Mouse (Mus musculus) embryonic facial prominence, embryonic 13.5 days (tissue): ENCODE measurements around the gene Prim2. TPM values are rescaled to one million over a fixed set of nuclear protein-coding genes. Genes with fewer than 3 reads are reported as not detected.

Source experiments
- ATAC-seq: fragments of 200-750 bp; cut with Nextera tagmentation; 2 replicates; pipeline ENCODE4 v1.8.0; 2017; ENCODE audit warnings: low read depth; ENCODE audit not compliant: insufficient number of reproducible peaks, insufficient read depth, low FRiP score, low TSS enrichment
- H3K27ac ChIP-seq: fragments of 300-500 bp; sonication (generic); 2 replicates; pipeline ENCODE4 v1.5.1; 2015; ENCODE audit warnings: moderate library complexity, mild to moderate bottlenecking, inconsistent platforms
- H3K27me3 ChIP-seq: fragments of 300-500 bp; sonication (generic); 2 replicates; pipeline ENCODE4 v1.6.1; 2015; ENCODE audit warnings: mild to moderate bottlenecking, inconsistent platforms
- H3K36me3 ChIP-seq: fragments of 300-500 bp; sonication (generic); 2 replicates; pipeline ENCODE4 v1.6.1; 2015; ENCODE audit warnings: mild to moderate bottlenecking, inconsistent platforms
- H3K4me1 ChIP-seq: fragments of 300-500 bp; sonication (generic); 2 replicates; pipeline ENCODE4 v1.6.1; 2015; ENCODE audit warnings: inconsistent platforms
- H3K4me2 ChIP-seq: fragments of 300-500 bp; sonication (generic); 2 replicates; pipeline ENCODE4 v1.6.1; 2015; ENCODE audit warnings: moderate library complexity, mild to moderate bottlenecking, inconsistent platforms
- H3K4me3 ChIP-seq: fragments of 300-500 bp; sonication (generic); 2 replicates; pipeline ENCODE4 v1.5.1; 2015; ENCODE audit warnings: mild to moderate bottlenecking, inconsistent platforms
- H3K9ac ChIP-seq: fragments of 300-500 bp; sonication (generic); 2 replicates; pipeline ENCODE4 v1.6.1; 2015; ENCODE audit warnings: mild to moderate bottlenecking, inconsistent platforms
- H3K9me3 ChIP-seq: fragments of 300-500 bp; sonication (generic); 2 replicates; pipeline ENCODE4 v1.6.1; 2016; ENCODE audit warnings: inconsistent platforms
- WGBS: fragments of 180-500 bp; shearing (Covaris S2); methylation state at CpG from one replicate; pipeline ENCODE4 v1.1.7; 2015; ENCODE audit warnings: mixed read lengths; 5-methylcytosine and 5-hydroxymethylcytosine counted together
- polyA plus RNA-seq: library from polyadenylated mRNA; unstranded; fragments of >200 nt; fragmentation: Nextera tagmentation; extraction: Ambion mirVana; gene quantifications from 2 replicates; pipeline ENCODE4 v1.2.1, GENCODE M21; 2015

The Prim2 gene
- polyA plus RNA-seq, 1 experiment from 2014 or later: 44.6 TPM

DNA sequence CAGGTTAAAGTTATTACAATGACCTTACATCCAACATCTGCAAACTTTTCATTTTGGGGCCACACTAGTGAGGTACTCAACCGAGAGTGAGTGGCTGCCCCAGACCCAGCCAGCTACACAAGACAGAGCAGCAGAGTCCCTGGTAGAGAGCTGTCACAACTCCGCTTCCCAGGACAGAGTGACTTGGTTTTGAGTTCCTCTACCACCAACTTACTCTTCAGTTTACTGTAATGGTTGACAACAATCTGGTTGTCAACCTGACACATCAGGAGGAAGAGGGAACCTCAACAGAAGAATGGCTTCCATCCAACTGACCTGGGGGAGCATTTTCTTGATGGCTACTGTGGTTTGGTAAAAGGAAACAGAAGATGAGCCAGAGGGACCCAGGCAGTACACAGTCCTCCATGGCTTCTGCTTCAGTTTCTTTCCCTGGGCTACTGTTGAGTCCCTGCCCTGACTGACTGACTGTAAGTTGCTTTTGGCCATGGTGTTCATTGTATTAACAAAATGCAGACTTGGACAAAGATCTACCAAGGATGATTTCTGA is 134.4 kb downstream of the Prim2 start:
- ATAC-seq: no peak
- WGBS: 82% methylated on average over 2 of the region's 2 CpGs
- H3K4me2 ChIP-seq: no peak overlapping the region

DNA sequence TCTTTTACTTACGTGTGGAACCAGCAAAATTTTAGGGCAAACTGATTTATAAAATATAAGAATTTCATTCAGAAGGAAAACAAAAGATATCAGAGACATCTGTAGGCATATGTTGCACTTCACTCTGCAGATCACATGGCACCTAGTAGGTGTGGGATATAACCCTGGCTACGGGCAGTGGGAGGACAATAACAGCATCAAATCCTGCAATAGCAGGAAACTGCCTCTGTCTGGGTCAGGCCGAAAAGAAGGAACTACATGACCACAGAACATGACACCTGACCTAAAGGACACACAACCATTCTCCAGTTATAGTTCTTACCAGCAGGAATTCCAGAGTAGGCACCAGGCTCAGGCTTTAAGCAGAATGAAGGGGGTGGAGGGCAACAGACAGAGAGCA is 137.7 kb downstream of the Prim2 start:
- H3K27ac ChIP-seq: no peak overlapping the region
- H3K4me1 ChIP-seq: 0 out of 2 replicates have a peak, but pooled peaks cover 6% of the 10 kb centered on the region
- H3K36me3 ChIP-seq: no peaks in the 10 kb centered on the region
- 77% methylated on average over 3 of the region's 3 CpGs for WGBS
- no peaks in the 10 kb centered on the region for H3K27me3 ChIP-seq
- H3K9me3 ChIP-seq: no peaks in the 10 kb centered on the region
- H3K4me2 ChIP-seq: no peak overlapping the region
- H3K4me3 ChIP-seq: no peak overlapping the region
- ATAC-seq: no peak
- H3K9ac ChIP-seq: no peak overlapping the region

More for the DNA sequence above, 134.4 kb downstream of the Prim2 start:
- H3K9ac ChIP-seq: no peak overlapping the region
- H3K4me1 ChIP-seq: 0 out of 2 replicates have a peak, but pooled peaks cover 3% of the 10 kb centered on the region
- H3K4me3 ChIP-seq: no peak overlapping the region
- H3K27ac ChIP-seq: no peak overlapping the region
- H3K9me3 ChIP-seq: no peaks in the 10 kb centered on the region
- no peaks in the 10 kb centered on the region for H3K27me3 ChIP-seq
- H3K36me3 ChIP-seq: no peaks in the 10 kb centered on the region

DNA sequence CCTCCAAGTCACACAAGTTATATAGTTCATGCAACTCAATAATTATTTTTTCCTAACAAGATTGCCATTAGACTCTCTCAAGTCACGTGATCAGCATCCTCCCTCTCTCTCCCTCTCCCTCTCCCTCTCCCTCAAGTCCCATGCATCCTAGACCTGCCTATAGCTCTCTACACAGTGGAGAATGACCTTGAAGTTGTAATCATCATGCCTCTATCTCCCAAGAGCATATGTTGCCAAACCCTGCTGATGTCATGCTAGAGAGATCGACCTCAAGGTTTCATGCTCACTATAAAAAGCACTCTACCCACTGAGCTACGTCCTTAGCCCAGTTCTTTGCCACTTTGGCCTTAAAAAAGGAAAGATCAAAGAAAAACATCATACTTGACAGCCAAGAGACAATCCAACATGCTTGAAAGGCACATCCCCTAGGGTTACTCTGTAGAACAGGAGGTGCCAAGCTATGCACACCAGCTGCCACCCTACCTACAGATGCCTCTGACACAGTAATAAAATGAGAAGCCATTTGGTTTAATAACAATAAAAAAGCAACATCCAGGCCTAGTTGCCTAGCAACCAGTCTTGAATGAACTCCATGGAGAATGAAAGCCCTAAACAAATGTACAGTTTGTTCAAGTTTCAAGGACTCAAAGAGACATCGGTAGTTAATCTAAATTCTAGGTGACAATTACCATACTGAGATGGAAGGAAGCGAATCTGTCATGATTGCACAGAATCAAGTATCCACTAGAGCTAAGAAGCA is 138.3 kb downstream of the Prim2 start:
- H3K9ac ChIP-seq: no peak overlapping the region
- ATAC-seq: no peak
- 87% methylated on average over 5 of the region's 5 CpGs for WGBS
- H3K9me3 ChIP-seq: no peaks in the 10 kb centered on the region
- no peak overlapping the region for H3K4me2 ChIP-seq
- H3K36me3 ChIP-seq: no peaks in the 10 kb centered on the region
- H3K27me3 ChIP-seq: no peaks in the 10 kb centered on the region
- no peak overlapping the region for H3K27ac ChIP-seq
- no peak overlapping the region for H3K4me3 ChIP-seq
- 0 out of 2 replicates have a peak, but pooled peaks cover 6% of the 10 kb centered on the region for H3K4me1 ChIP-seq

DNA sequence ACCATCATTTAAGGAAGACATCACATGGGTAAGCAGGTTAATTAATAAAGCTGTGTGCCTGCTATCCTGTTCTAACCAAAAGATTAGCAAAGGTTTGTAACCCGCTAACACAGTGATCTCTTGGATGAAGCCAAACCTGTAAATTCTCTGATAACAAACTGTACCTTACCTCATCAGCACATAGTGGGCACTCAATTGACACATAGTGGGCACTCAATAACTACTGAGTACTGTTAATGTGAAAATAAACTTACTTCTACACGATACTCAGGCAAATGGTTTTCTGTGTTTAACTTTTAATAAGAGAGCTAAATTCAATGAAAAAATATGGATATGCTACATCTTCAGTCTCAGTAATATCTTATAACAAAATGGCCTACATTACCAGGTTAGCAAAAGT is 139.1 kb downstream of the Prim2 start:
- no peaks in the 10 kb centered on the region for H3K36me3 ChIP-seq
- H3K4me2 ChIP-seq: no peak overlapping the region
- H3K9ac ChIP-seq: no peak overlapping the region
- H3K4me3 ChIP-seq: no peak overlapping the region
- no peak overlapping the region for H3K27ac ChIP-seq
- H3K9me3 ChIP-seq: no peaks in the 10 kb centered on the region
- H3K4me1 ChIP-seq: 0 out of 2 replicates have a peak, but pooled peaks cover 6% of the 10 kb centered on the region
- H3K27me3 ChIP-seq: no peaks in the 10 kb centered on the region
- WGBS: 95% methylated on average over 2 of the region's 2 CpGs
- ATAC-seq: no peak

DNA sequence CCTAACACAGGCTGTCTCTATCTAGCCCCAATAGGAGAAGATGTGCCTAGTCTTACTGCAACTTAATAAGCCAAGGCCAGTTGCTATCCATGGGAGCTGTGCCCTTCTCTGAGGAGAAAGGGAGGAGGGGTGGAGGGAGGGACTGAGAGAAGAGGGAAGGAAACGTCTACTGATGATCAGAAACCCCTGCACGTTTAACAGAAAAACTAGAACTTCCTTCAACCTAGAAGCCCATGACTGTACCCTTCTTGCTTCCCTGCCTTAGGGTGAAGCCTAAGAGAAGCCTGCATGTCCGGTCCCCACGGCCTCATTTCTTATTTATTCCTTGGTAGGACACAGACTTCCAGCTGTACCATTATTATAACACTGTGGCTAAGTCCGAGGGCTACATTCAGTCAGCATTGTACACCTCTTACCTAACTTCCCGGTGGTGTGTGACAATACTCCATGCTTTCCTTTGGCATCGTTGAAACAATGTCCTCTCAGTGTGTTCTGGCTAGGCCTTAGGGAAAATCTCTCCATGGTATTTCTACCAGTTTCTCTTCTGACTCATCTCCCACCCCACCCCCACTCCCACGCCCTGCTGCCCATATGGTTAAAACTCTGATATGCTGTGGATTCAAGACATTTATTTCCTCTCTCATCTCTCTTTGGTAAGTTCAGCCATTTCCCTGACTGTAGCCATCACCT is 139.9 kb downstream of the Prim2 start:
- WGBS: 82% methylated on average over 8 of the region's 8 CpGs
- Histone ChIP-seq H3K4me1 (0 out of 2 replicates have a peak, but pooled peaks cover 6% of the 10 kb centered on the region), H3K27ac (no peak overlapping the region), H3K4me3 (no peak overlapping the region), H3K9ac (no peak overlapping the region), H3K9me3 (no peaks in the 10 kb centered on the region), H3K4me2 (no peak overlapping the region), H3K36me3 (no peaks in the 10 kb centered on the region), H3K27me3 (no peaks in the 10 kb centered on the region)
- no peak for ATAC-seq

DNA sequence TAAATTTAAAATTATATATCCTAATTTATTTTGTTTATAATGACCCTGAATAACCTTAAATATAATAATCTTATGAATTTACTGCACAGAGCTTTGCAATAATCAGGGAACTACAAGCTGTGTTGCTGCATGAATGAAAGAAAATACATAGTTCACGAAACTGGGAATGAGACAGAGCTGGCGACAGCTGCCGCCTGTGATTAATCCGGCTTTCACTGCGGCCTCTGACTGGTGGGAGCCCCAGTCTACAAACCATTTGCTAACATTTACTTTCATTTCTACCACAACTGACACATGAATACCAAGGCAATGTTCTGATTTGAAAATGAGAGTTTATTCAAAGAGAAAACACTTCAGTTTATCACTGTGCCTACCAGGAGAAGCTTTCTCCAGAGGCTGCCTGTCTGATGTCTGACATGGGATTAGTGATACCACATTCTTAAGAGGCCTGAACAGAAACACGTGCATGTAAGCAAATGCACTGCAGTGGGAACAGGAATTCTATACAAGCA is 142.2 kb downstream of the Prim2 start:
- ATAC-seq: no peak
- WGBS: 51% methylated on average over 6 of the region's 6 CpGs

DNA sequence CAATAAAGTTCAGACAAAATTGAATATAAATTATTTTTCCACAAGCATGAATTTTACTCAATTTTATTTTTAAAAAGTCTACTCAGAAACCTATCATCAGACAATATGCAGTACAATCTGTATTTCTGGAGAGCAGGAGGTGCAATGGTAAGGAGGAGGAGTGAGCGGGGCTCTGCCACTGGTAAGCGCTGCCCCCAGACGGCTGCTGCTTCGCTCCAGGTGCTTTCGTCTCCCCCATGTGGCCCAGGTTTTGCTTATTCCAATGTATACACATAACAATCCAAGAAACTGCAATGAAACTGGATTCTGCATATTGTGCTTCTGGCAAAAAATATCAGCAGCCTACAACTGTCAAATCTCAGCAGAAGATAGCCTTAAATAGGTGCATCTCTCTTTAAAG is 146.4 kb downstream of the Prim2 start:
- no peaks in the 10 kb centered on the region for H3K9me3 ChIP-seq
- no peak overlapping the region for H3K4me2 ChIP-seq
- H3K27me3 ChIP-seq: no peaks in the 10 kb centered on the region
- no peak overlapping the region for H3K9ac ChIP-seq
- no peak overlapping the region for H3K27ac ChIP-seq
- no peak overlapping the region for H3K4me3 ChIP-seq
- H3K36me3 ChIP-seq: no peaks in the 10 kb centered on the region
- WGBS: 85% methylated on average over 5 of the region's 5 CpGs
- H3K4me1 ChIP-seq: 0 out of 2 replicates have a peak, but pooled peaks cover 3% of the 10 kb centered on the region
- ATAC-seq: no peak

More for the DNA sequence above, 142.2 kb downstream of the Prim2 start:
- H3K4me2 ChIP-seq: no peak overlapping the region
- H3K27ac ChIP-seq: no peak overlapping the region
- H3K4me1 ChIP-seq: 0 out of 2 replicates have a peak, but pooled peaks cover 6% of the 10 kb centered on the region
- H3K4me3 ChIP-seq: no peak overlapping the region
- no peaks in the 10 kb centered on the region for H3K27me3 ChIP-seq
- no peaks in the 10 kb centered on the region for H3K36me3 ChIP-seq
- no peaks in the 10 kb centered on the region for H3K9me3 ChIP-seq
- H3K9ac ChIP-seq: no peak overlapping the region

DNA sequence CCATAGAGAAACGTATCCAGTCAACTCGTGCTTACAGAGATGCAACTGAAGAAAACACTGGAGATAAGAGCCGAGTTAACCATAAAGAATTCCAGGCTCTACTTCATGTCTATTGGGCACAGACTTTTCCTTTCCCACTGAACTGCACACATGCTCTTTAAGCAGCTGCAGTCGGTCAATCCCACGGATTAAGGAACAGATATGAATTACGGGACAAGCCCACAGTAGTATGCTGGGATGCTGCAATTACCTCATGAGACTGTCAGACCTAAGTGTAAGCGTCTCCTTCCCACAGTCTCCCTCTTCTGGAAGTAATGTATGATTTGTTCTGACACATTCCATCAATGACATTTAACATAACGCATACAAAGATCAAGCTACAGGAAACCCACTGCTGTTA is 154.5 kb downstream of the Prim2 start:
- no peak overlapping the region for H3K4me3 ChIP-seq
- no peak overlapping the region for H3K27ac ChIP-seq
- 76% methylated on average over 8 of the region's 8 CpGs for WGBS
- no peak overlapping the region for H3K9ac ChIP-seq
- H3K27me3 ChIP-seq: no peaks in the 10 kb centered on the region
- no peaks in the 10 kb centered on the region for H3K9me3 ChIP-seq
- H3K4me2 ChIP-seq: no peak overlapping the region
- ATAC-seq: no peak
- no peaks in the 10 kb centered on the region for H3K36me3 ChIP-seq
- peaks cover 2% of the 10 kb centered on the region; the same call in 1 of the 2 replicates for H3K4me1 ChIP-seq

DNA sequence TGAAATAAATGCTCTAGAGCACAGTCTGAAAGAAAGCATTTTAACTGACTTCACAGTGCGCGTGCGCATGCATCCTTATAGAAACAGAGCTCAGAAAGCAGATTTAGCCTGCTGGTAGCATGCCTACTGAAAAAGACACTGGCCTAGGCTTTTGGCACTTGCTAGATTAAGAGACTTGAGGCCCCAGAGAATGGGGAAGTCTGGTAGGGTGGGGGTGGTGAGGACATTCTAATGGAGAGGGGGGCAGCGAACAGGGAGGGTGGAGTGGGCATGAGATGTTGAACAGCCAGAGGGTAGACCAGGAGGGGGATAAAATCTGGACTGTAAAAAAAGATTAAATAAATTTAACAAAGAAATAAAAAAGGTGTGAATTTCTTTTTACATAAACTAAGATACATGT is 158.3 kb downstream of the Prim2 start:
- WGBS: 96% methylated on average over 4 of the region's 4 CpGs
- Histone ChIP-seq H3K9ac (no peak overlapping the region), H3K27ac (no peak overlapping the region), H3K27me3 (no peaks in the 10 kb centered on the region), H3K36me3 (no peaks in the 10 kb centered on the region), H3K4me1 (peaks cover 2% of the 10 kb centered on the region; the same call in 1 of the 2 replicates), H3K4me3 (no peak overlapping the region), H3K4me2 (no peak overlapping the region), H3K9me3 (no peaks in the 10 kb centered on the region)
- no peak for ATAC-seq

DNA sequence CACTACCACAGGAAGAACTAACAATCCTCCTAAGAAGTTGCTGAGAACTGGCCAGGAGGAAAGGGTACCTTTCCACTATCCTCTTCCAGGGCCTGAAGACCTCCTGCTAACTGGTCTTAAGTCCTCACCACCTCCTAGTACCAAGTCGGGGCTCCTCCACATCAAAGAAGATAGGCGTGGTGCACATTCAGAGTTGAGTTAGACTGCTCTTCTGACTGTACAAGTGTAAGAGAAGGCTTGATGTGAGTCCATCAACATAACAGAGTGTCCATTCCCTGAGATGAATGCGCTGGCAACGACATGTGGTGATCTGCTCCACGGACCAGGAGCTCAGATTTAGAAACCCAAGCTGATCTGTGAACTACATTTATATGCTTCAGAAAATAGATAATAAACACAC is 165.2 kb downstream of the Prim2 start:
- Histone ChIP-seq H3K4me1 (no peaks in the 10 kb centered on the region), H3K4me2 (no peak overlapping the region), H3K9me3 (no peaks in the 10 kb centered on the region), H3K9ac (no peak overlapping the region), H3K27ac (no peak overlapping the region), H3K36me3 (no peaks in the 10 kb centered on the region), H3K27me3 (no peaks in the 10 kb centered on the region), H3K4me3 (no peak overlapping the region)
- 92% methylated on average over 5 of the region's 5 CpGs for WGBS
- no peak for ATAC-seq

DNA sequence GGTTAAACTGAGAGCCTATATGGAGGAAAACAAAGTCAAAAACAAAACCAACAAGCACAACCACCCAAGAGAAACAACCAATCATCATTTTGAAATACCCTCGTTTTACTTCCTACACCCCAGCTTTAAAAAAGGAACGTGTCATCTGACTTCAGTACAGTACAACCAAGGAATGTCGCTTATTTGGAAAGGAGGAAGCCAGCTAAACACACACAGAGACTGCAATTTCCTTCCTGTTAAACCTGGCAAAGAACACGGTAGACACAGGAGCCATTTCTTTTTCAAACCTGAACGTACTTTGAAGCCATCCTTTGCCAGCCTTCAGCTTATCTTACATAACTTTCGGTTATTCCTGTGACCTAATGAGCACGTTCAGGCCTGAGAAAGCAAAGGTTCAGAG is 166.7 kb downstream of the Prim2 start:
- H3K4me2 ChIP-seq: no peak overlapping the region
- ATAC-seq: no peak

More for the DNA sequence above, 166.7 kb downstream of the Prim2 start:
- H3K9me3 ChIP-seq: no peaks in the 10 kb centered on the region
- H3K9ac ChIP-seq: no peak overlapping the region
- H3K27ac ChIP-seq: no peak overlapping the region
- H3K4me1 ChIP-seq: no peaks in the 10 kb centered on the region
- H3K27me3 ChIP-seq: no peaks in the 10 kb centered on the region
- no peak overlapping the region for H3K4me3 ChIP-seq
- WGBS: 73% methylated on average over 7 of the region's 7 CpGs
- no peaks in the 10 kb centered on the region for H3K36me3 ChIP-seq
